Comparison of ENCODE assay signal across 9 mouse cellular contexts in genomic region chr5:65157412-65158381, GRCm38 (mm10). TPM values are rescaled to one million over a fixed set of nuclear protein-coding genes. Genes with fewer than 3 reads are reported as not detected.
A peak's percentile ranks its signal among the peaks of the same experiment; 100 is the strongest.
DNase-seq lines count a peak whose midpoint lies in the region; ATAC-seq lines count a peak whose summit lies in the region.
"Had no signal": no experiment of that assay in that cellular context is flagged by ENCODE, and none has a peak within 500 bp of the region (broad histone marks: within the 10 kb centered on the region; RNA-seq: fewer than 3 reads in every experiment).

No protein-coding gene starts in this region.

- no peak overlapping the region for H3K4me3 ChIP-seq in hindbrain, embryonic 10.5 days
- no peak overlapping the region for H3K4me3 ChIP-seq in hindbrain, embryonic 12.5 days
- no peak overlapping the region for H3K4me3 ChIP-seq in embryonic facial prominence, embryonic 14.5 days (ENCODE audit: low read depth, low read length)
- H3K4me3 ChIP-seq in intestine, embryonic 15.5 days (replicated peaks) = no peak overlapping the region
- H3K4me3 ChIP-seq: neural tube, embryonic 12.5 days had no signal

- no peaks in the 10 kb centered on the region for H3K27me3 ChIP-seq in hindbrain, embryonic 10.5 days (ENCODE audit: insufficient read depth, poor library complexity, severe bottlenecking)
- H3K27me3 ChIP-seq in hindbrain, embryonic 12.5 days = no peaks in the 10 kb centered on the region
- no peaks in the 10 kb centered on the region for H3K27me3 ChIP-seq in embryonic facial prominence, embryonic 14.5 days (replicated peaks; ENCODE audit: control insufficient read depth, insufficient read depth, low read length)
- H3K27me3 ChIP-seq in intestine, embryonic 15.5 days (replicated peaks) = no peaks in the 10 kb centered on the region
- H3K27me3 ChIP-seq: neural tube, embryonic 12.5 days had no signal

- no peak for ATAC-seq in hindbrain, embryonic 12.5 days (ENCODE audit: low FRiP score)
- ATAC-seq in embryonic facial prominence, embryonic 14.5 days (ENCODE audit: low read depth) = no peak
- peak; percentile 83 for ATAC-seq in intestine, embryonic 15.5 days

- WGBS in hindbrain, embryonic 10.5 days = 65% methylated on average over 22 of the region's 22 CpGs
- 66% methylated on average over 22 of the region's 22 CpGs for WGBS in hindbrain, embryonic 12.5 days
- WGBS in embryonic facial prominence, embryonic 14.5 days = 72% methylated on average over 22 of the region's 22 CpGs
- 56% methylated on average over 22 of the region's 22 CpGs for WGBS in intestine, embryonic 15.5 days

- peaks cover 15% of the 10 kb centered on the region; the same call in 1 of the 2 replicates for H3K4me1 ChIP-seq in hindbrain, embryonic 10.5 days (replicated peaks)
- no peaks in the 10 kb centered on the region for H3K4me1 ChIP-seq in hindbrain, embryonic 12.5 days
- H3K4me1 ChIP-seq in embryonic facial prominence, embryonic 14.5 days (ENCODE audit: control insufficient read depth, insufficient read depth, low read length) = no peaks in the 10 kb centered on the region
- H3K4me1 ChIP-seq in intestine, embryonic 15.5 days (replicated peaks) = no peaks in the 10 kb centered on the region
- H3K4me1 ChIP-seq: neural tube, embryonic 12.5 days had no signal

- peaks cover 34% of the 10 kb centered on the region for H3K36me3 ChIP-seq in hindbrain, embryonic 10.5 days
- peaks cover 22% of the 10 kb centered on the region for H3K36me3 ChIP-seq in hindbrain, embryonic 12.5 days
- peaks cover 34% of the 10 kb centered on the region for H3K36me3 ChIP-seq in embryonic facial prominence, embryonic 14.5 days (ENCODE audit: control insufficient read depth, insufficient read depth, low read length)
- H3K36me3 ChIP-seq in intestine, embryonic 15.5 days = no peaks in the 10 kb centered on the region

- no peaks in the 10 kb centered on the region for H3K9me3 ChIP-seq in hindbrain, embryonic 10.5 days
- no peaks in the 10 kb centered on the region for H3K9me3 ChIP-seq in hindbrain, embryonic 12.5 days (replicated peaks)
- no peaks in the 10 kb centered on the region for H3K9me3 ChIP-seq in embryonic facial prominence, embryonic 14.5 days (ENCODE audit: control insufficient read depth, low read length)
- no peaks in the 10 kb centered on the region for H3K9me3 ChIP-seq in intestine, embryonic 15.5 days
- H3K9me3 ChIP-seq: neural tube, embryonic 12.5 days had no signal

- H3K27ac ChIP-seq in hindbrain, embryonic 10.5 days = no peak overlapping the region
- no peak overlapping the region for H3K27ac ChIP-seq in hindbrain, embryonic 12.5 days
- no peak overlapping the region for H3K27ac ChIP-seq in embryonic facial prominence, embryonic 14.5 days (replicated peaks; ENCODE audit: low read depth, low read length)
- H3K27ac ChIP-seq in intestine, embryonic 15.5 days = 0 out of 2 replicates have a peak overlapping the region, but pooled peaks have one; percentile 13
- H3K27ac ChIP-seq: neural tube, embryonic 12.5 days had no signal

- DNase-seq in hindbrain, embryonic 10.5 days (ENCODE audit: low spot score) = peak; percentile 14
- DNase-seq in embryonic facial prominence, embryonic 14.5 days (ENCODE audit: low spot score) = peak; percentile 26
- peak; percentile 86 to 88 for DNase-seq in lung, adult 18-20 months
- DNase-seq in cerebellum, postnatal 25 days = no peak
- no peak for DNase-seq in cerebellum, adult 8-10 months
- DNase-seq in thymus, adult 18-20 months = no peak

- H3K9ac ChIP-seq in hindbrain, embryonic 12.5 days = no peak overlapping the region
- H3K9ac ChIP-seq in embryonic facial prominence, embryonic 14.5 days (ENCODE audit: low read depth, low read length) = no peak overlapping the region
- no peak overlapping the region for H3K9ac ChIP-seq in intestine, embryonic 15.5 days
- H3K9ac ChIP-seq: neural tube, embryonic 12.5 days had no signal

- H3K4me2 ChIP-seq in hindbrain, embryonic 12.5 days (replicated peaks) = no peak overlapping the region
- H3K4me2 ChIP-seq in embryonic facial prominence, embryonic 14.5 days (ENCODE audit: low read depth, low read length) = no peak overlapping the region
- H3K4me2 ChIP-seq in intestine, embryonic 15.5 days (replicated peaks) = peak overlapping the region; percentile 39
- H3K4me2 ChIP-seq: neural tube, embryonic 12.5 days had no signal

RNA-seq across cellular contexts. Expression of gene Wdr19, which starts 41.8 kb away (rescaled TPM):
- polyA plus RNA-seq in hindbrain, embryonic 10.5 days (2016; fragmentation: Nextera tagmentation; extraction: Ambion mirVana) = 12.4 and 12.9 TPM in 2 replicates
- polyA plus RNA-seq in hindbrain, embryonic 12.5 days (2016; fragmentation: Nextera tagmentation; extraction: Ambion mirVana) = 16.4 and 18.7 TPM in 2 replicates
- polyA plus RNA-seq in embryonic facial prominence, embryonic 14.5 days (2014; fragmentation: Nextera tagmentation; extraction: Ambion mirVana) = 8.7 and 11.8 TPM in 2 replicates
- polyA plus RNA-seq in intestine, embryonic 15.5 days (2015; fragmentation: Nextera tagmentation; extraction: Ambion mirVana) = 4.8 and 4.9 TPM in 2 replicates

RNA-seq across cellular contexts. Expression of gene Klhl5, which starts 50.4 kb away (rescaled TPM):
- polyA plus RNA-seq in hindbrain, embryonic 10.5 days (2016; fragmentation: Nextera tagmentation; extraction: Ambion mirVana) = 15.7 and 18.9 TPM in 2 replicates
- 33.3 and 33.7 TPM in 2 replicates for polyA plus RNA-seq in hindbrain, embryonic 12.5 days (2016; fragmentation: Nextera tagmentation; extraction: Ambion mirVana)
- 25.0 and 26.3 TPM in 2 replicates for polyA plus RNA-seq in embryonic facial prominence, embryonic 14.5 days (2014; fragmentation: Nextera tagmentation; extraction: Ambion mirVana)
- 11.1 and 13.2 TPM in 2 replicates for polyA plus RNA-seq in intestine, embryonic 15.5 days (2015; fragmentation: Nextera tagmentation; extraction: Ambion mirVana)

Comparison
In these comparisons a context has a peak if more than half of its experiments do, and no peak if none do; other contexts are left out.
1. DNase-seq: peak in hindbrain, embryonic 10.5 days (single experiment), embryonic facial prominence, embryonic 14.5 days (single experiment) and lung, adult 18-20 months (2 of 2); none in cerebellum, postnatal 25 days (0 of 2), cerebellum, adult 8-10 months (single experiment) and thymus, adult 18-20 months (0 of 2).